Mouse (Mus musculus) forebrain, embryonic 16.5 days (tissue): ENCODE measurements around the gene Snx6. TPM values are rescaled to one million over a fixed set of nuclear protein-coding genes. Genes with fewer than 3 reads are reported as not detected.
A peak's percentile ranks its signal among the peaks of the same experiment; 100 is the strongest.
"Not testable (repeated sequence)": the region's sequence is repeated elsewhere in the genome, so short reads cannot be mapped to it uniquely, and the experiment has no call there.

ENCODE experiments used
- ATAC-seq: fragments of 200-750 bp; cut with Nextera tagmentation; 2 replicates; pipeline ENCODE4 v1.8.0; 2017; ENCODE audit warnings: mild to moderate bottlenecking, moderate library complexity
- H3K27ac ChIP-seq: fragments of 300-500 bp; sonication (generic); 2 replicates; pipeline ENCODE4 v1.5.1; 2014; ENCODE audit warnings: low read length, control low read depth
- H3K27me3 ChIP-seq: fragments of 300-500 bp; sonication (generic); replicated peaks from 2 replicates; pipeline ENCODE4 v1.6.1; 2014; ENCODE audit warnings: low read length; ENCODE audit not compliant: control insufficient read depth, insufficient read depth
- H3K36me3 ChIP-seq: fragments of 300-500 bp; sonication (generic); 2 replicates; pipeline ENCODE4 v1.6.1; 2014; ENCODE audit not compliant: control insufficient read depth, insufficient read depth
- H3K4me1 ChIP-seq: fragments of 300-500 bp; sonication (generic); replicated peaks from 2 replicates; pipeline ENCODE4 v1.6.1; 2014; ENCODE audit warnings: low read length; ENCODE audit not compliant: control insufficient read depth, insufficient read depth
- H3K4me2 ChIP-seq: fragments of 300-500 bp; sonication (generic); 2 replicates; pipeline ENCODE4 v1.6.1; 2014; ENCODE audit warnings: mild to moderate bottlenecking, low read length, control low read depth
- H3K4me3 ChIP-seq: fragments of 300-500 bp; sonication (generic); replicated peaks from 2 replicates; pipeline ENCODE4 v1.5.1; 2014; ENCODE audit warnings: mild to moderate bottlenecking, low read length, control low read depth
- H3K9ac ChIP-seq: fragments of 300-500 bp; sonication (generic); replicated peaks from 2 replicates; pipeline ENCODE4 v1.6.1; 2014; ENCODE audit warnings: low read depth, low read length, control low read depth
- H3K9me3 ChIP-seq: fragments of 300-500 bp; sonication (generic); 2 replicates; pipeline ENCODE4 v1.6.1; 2016; ENCODE audit warnings: low read length; ENCODE audit not compliant: control insufficient read depth
- WGBS: fragments of 180-500 bp; shearing (Covaris S2); extraction: QIAGEN DNeasy Blood & Tissue Kit; methylation state at CpG from one replicate; pipeline ENCODE4 v1.1.7; 2014; 5-methylcytosine and 5-hydroxymethylcytosine counted together
- polyA plus RNA-seq: library from polyadenylated mRNA; unstranded; fragments of >200 nt; fragmentation: Nextera tagmentation; extraction: Ambion mirVana; gene quantifications from 2 replicates; pipeline ENCODE4 v1.2.1, GENCODE M21; 2015

The Snx6 gene
- polyA plus RNA-seq, 1 experiment from 2014 or later, result 147 TPM

- Histone ChIP-seq H3K9me3 (no peaks in the 10 kb centered on the region), H3K4me1 (no peaks in the 10 kb centered on the region), H3K4me2 (no peak overlapping the region), H3K4me3 (no peak overlapping the region), H3K27ac (no peak overlapping the region), H3K9ac (no peak overlapping the region), H3K27me3 (no peaks in the 10 kb centered on the region), H3K36me3 (peaks cover 28% of the 10 kb centered on the region)
- 96% methylated on average over 2 of the region's 2 CpGs for WGBS
- no peak for ATAC-seq
Observed at GRCm38 (mm10) chr12:54758846-54759245, 36.7 kb downstream of the Snx6 start.

- Histone ChIP-seq H3K4me2 (no peak overlapping the region), H3K9ac (no peak overlapping the region), H3K4me1 (no peaks in the 10 kb centered on the region), H3K9me3 (no peaks in the 10 kb centered on the region), H3K36me3 (peaks cover 16% of the 10 kb centered on the region), H3K27ac (no peak overlapping the region), H3K27me3 (no peaks in the 10 kb centered on the region), H3K4me3 (no peak overlapping the region)
- WGBS, result 97% methylated on average over 8 of the region's 8 CpGs
- ATAC-seq, result no peak
Observed at GRCm38 (mm10) chr12:54748647-54749046, 46.9 kb downstream of the Snx6 start.

- WGBS, result 0% methylated on average over 7 of the region's 33 CpGs
- H3K4me1 ChIP-seq, H3K4me2 ChIP-seq, H3K36me3 ChIP-seq, H3K4me3 ChIP-seq, H3K27ac ChIP-seq, H3K9me3 ChIP-seq, H3K27me3 ChIP-seq, H3K9ac ChIP-seq: not testable (repeated sequence)
- peak; percentile 61 for ATAC-seq
Observed at GRCm38 (mm10) chr12:54738661-54739243, 56.8 kb downstream of the Snx6 start.

- not testable (repeated sequence) for H3K9ac ChIP-seq, H3K4me1 ChIP-seq, H3K4me2 ChIP-seq, H3K27me3 ChIP-seq, H3K4me3 ChIP-seq, H3K36me3 ChIP-seq, H3K9me3 ChIP-seq, H3K27ac ChIP-seq
- ATAC-seq, result peak; percentile 86
- no CpG with 5 or more reads among the region's 21 CpGs for WGBS
Observed at GRCm38 (mm10) chr12:54737891-54738660, 57.4 kb downstream of the Snx6 start.

GRCm38 (mm10) chr12:54734307-54735131 lies 61.0 kb downstream of the Snx6 start:
- not testable (repeated sequence) for H3K4me1 ChIP-seq, H3K27ac ChIP-seq, H3K9ac ChIP-seq, H3K36me3 ChIP-seq, H3K27me3 ChIP-seq, H3K4me2 ChIP-seq, H3K9me3 ChIP-seq
- ATAC-seq, result peak; percentile 58
- H3K4me3 ChIP-seq, result 0 out of 2 replicates have a peak overlapping the region, but pooled peaks have one; percentile 17
- WGBS, result 0% methylated on average over 7 of the region's 49 CpGs

GRCm38 (mm10) chr12:54729140-54730059 lies 66.1 kb downstream of the Snx6 start:
- ATAC-seq, result peak; percentile 91
- not testable (repeated sequence) for H3K9ac ChIP-seq, H3K4me1 ChIP-seq, H3K4me2 ChIP-seq, H3K27ac ChIP-seq, H3K36me3 ChIP-seq, H3K9me3 ChIP-seq, H3K27me3 ChIP-seq, H3K4me3 ChIP-seq
- no CpG with 5 or more reads among the region's 56 CpGs for WGBS

- peak; percentile 89 for ATAC-seq
Observed at GRCm38 (mm10) chr12:54718871-54719786, 76.4 kb downstream of the Snx6 start.

GRCm38 (mm10) chr12:54717516-54717915 lies 78.0 kb downstream of the Snx6 start:
- WGBS, result 78% methylated on average over 4 of the region's 11 CpGs
- not testable (repeated sequence) for H3K4me2 ChIP-seq, H3K27ac ChIP-seq, H3K9ac ChIP-seq, H3K4me1 ChIP-seq, H3K36me3 ChIP-seq, H3K27me3 ChIP-seq, H3K9me3 ChIP-seq, H3K4me3 ChIP-seq, ATAC-seq

More at GRCm38 (mm10) chr12:54718871-54719786, 76.4 kb downstream of the Snx6 start:
- not testable (repeated sequence) for H3K4me3 ChIP-seq, H3K9me3 ChIP-seq, H3K4me1 ChIP-seq, H3K36me3 ChIP-seq, H3K9ac ChIP-seq, H3K27ac ChIP-seq, H3K4me2 ChIP-seq, H3K27me3 ChIP-seq
- no CpG with 5 or more reads among the region's 56 CpGs for WGBS
